Mouse (Mus musculus) CH12.LX (cell line): ENCODE data around the gene Ddx52.

Source experiments
- MEF2A ChIP-seq: IDR thresholded peaks from 2 replicates; pipeline ENCODE4 v1.6.1; 2014; ENCODE audit warnings: low read depth, mild to moderate bottlenecking, inconsistent platforms, low read length, improper control_type of control experiment, borderline replicate concordance
- NELFE ChIP-seq: IDR thresholded peaks from 2 replicates; pipeline ENCODE4 v1.6.1; 2011; ENCODE audit warnings: low read depth, low read length, improper control_type of control experiment
- POLR2A ChIP-seq: IDR thresholded peaks from 2 replicates; pipeline ENCODE4 v1.6.1; 2011; ENCODE audit warnings: low read depth, mild to moderate bottlenecking, improper control_type of control experiment, low read length
- SMC3 ChIP-seq: IDR thresholded peaks from 2 replicates; pipeline ENCODE4 v1.6.1; 2011; ENCODE audit warnings: low read depth, low read length, improper control_type of control experiment

- TF ChIP-seq MEF2A (no peak), POLR2A (no peak), NELFE (no peak), SMC3 (no peak)
Observed at GRCm38 (mm10) chr11:83998993-83999392, 57.1 kb downstream of the Ddx52 start.
